Mouse (Mus musculus): ENCODE data around the gene Zfp300.

The Zfp300 gene

DNA sequence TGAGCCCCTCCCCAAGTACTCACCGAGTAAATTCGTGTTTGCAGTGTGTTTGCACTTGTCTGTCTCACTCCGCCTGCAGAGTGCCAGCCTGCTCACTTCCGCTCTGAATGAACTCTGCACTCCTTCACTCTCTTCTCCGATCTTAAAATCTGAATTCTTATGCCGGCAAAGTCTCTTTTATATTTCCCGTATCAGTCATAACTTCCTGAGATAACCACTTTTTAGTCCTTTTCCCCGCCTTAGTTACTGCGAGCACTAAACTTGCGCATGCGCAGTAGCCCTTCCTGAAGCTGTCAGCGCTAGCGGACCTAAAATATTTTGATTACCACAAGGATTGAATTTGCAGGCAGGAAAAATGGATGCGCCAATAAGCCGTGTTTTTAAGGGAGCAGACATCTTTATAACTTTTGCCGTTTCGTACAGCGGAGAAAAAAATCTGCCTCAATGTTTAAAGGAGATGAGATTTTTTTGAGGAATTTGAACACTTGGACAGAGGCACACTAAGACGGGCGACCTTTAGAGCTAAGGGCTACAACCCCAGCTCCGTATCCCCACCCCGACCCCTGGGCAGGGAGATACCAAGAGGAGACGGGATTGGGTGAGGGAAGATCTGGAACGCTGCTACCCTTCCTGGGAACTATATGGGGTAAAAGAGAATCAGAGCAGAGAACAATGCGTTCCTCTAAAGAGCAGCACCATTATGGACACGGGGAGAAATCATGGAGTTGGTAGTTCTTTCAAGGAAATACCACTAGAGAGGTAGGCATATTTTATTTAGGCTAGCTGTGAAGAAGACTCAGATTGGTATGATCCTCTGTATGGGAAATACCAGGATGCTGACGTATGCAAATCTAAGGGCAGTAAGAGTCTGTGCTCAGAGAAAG, at the start of gene Zfp300:
Gene Zfp300, minus strand, starts transcription at position 545 of the 884 bp plus-strand sequence.
- peak; percentile 75 for DNase-seq (ENCODE audit: low spot score)

DNA sequence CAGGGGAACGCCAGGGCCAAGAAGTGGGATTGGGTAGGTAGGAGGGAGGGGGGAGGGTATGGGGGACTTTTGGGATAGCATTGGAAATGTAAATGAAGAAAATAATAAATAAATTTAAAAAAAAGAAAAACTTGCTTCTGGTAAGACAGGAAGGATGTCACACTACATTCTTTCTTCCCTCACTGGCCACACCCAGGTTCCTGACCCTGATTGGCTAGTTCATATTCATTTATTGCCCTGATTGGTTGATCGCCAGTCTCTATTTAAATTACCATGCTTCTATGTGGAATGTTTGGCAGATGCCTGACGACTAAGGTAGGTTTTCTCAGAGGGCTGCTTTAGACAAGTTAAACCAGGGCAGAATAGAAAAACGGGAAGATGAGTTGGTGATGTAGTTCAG, 26.2 kb upstream of the Zfp300 start, which contains the start of gene Ssxa1:
Gene Ssxa1, plus strand, starts transcription at position 301 of the 400 bp plus-strand sequence.
- DNase-seq (ENCODE audit: low spot score), result no peak

DNA sequence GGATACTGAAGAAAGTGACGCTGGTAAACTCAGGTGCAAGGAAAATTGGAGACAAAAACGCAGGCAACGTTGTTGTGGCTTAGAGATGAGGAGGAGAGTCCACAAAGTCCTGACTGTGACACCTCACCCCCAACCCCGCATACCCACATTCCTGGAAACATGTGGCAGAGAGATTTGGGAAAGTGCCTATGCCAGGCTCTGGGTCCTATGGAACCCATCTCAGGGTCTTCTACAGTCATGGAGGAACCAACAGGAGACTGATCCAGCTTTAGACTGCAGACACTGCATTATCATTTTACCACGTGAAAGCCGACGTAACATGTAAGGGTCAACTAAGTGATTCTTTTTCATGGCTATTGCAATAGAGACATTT, 526 bp upstream of the Zfp300 start:
- DNase-seq (ENCODE audit: low spot score), result no peak

DNA sequence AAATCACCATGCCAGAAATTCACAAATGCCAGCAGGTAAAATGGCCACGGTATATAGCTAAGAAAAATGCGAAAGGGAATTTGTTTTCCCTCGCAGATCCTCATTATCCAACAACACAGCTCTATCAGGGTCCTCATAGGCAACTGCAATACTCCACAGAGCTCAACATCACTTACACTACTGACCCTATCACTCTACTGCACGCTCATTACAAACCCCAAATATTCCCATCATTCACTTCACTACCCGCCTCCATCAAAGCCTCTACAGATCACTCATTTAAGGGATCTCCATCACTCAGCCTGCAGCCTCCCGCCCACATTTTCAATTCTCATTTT, 713 bp downstream of the Zfp300 start:
- DNase-seq (ENCODE audit: low spot score), result no peak

GRCm38 (mm10) chrX:21068106-21068505, 21.2 kb downstream of the Zfp300 start, which contains the start of gene Spaca5:
Gene Spaca5, plus strand, starts transcription at chrX:21068406.
- no peak for DNase-seq (ENCODE audit: low spot score)

GRCm38 (mm10) chrX:21062544-21062890, 26.8 kb downstream of the Zfp300 start:
- peak; percentile 0 for DNase-seq (ENCODE audit: low spot score)

DNA sequence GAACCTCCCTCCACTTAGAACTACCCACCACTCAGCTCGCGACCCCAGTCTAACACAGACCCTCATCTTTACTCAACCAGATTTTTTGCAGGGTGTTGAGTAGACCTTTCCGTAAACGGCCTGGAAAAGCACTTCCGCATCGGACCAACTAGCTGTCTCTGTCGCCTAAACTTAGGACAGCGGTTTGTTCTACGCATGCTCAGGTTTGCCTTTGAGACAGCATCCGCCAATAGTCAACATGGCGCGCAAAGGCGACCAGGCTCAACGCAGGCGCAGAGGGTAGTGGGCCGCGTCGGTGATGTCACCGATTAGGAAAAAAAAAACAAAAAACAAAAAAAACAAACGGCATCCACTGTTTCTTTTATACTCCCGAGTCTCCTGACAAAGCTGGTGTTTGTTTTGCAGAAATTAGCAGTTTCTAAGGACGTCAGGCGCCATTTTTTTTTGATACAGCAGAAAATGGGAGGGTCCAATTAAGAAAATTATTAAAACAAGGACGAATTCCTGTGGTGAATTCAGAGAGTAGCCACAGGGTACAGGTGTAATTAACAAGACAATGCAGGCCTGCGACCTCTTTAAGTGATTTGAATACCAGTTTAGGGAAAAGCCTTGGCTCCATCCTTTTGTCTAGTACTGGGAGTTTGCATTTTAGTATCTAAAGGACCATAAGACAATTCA, 27.3 kb downstream of the Zfp300 start, which contains the start of gene Zfp182:
Gene Zfp182, minus strand, starts transcription at position 451 of the 678 bp plus-strand sequence.
- peak; percentile 84 for DNase-seq (ENCODE audit: low spot score)

DNA sequence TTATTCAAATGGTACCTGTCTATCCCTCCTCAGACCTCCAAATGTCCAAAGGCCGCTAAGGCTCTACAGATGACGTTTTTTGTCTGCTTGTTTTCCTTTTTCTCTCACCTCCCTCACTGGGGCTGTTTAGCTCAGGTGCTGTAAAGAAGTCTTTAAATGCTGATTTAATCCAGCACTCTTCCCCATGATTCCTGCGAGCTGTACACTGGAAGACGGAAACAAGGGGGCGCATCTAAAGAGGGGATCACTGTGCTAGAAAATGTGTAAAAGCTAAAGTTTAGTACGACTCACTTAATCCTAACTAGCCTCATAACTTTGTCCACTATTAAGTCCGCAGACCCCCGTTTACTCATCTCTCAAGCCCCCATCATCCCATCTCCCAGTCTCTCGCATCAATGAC, 27.9 kb downstream of the Zfp300 start:
- no peak for DNase-seq (ENCODE audit: low spot score)

Measured in embryo, embryonic 10.5 days (tissue).